Mouse (Mus musculus) hindbrain, embryonic 15.5 days (tissue): ENCODE data around the gene Gnas. TPM values are rescaled to one million over a fixed set of nuclear protein-coding genes. Genes with fewer than 3 reads are reported as not detected.
"Not testable (repeated sequence)": the region's sequence is repeated elsewhere in the genome, so short reads cannot be mapped to it uniquely, and the experiment has no call there.

ENCODE experiments used
- ATAC-seq: fragments of 200-750 bp; cut with Nextera tagmentation; 2 replicates; pipeline ENCODE4 v1.8.0; 2017; ENCODE audit warnings: low read depth, moderate number of reproducible peaks, moderate TSS enrichment; ENCODE audit not compliant: low FRiP score
- H3K27ac ChIP-seq: fragments of 300-500 bp; sonication (generic); replicated peaks from 2 replicates; pipeline ENCODE4 v1.5.1; 2015; ENCODE audit warnings: mild to moderate bottlenecking, inconsistent platforms
- H3K27me3 ChIP-seq: fragments of 300-500 bp; sonication (generic); 2 replicates; pipeline ENCODE4 v1.6.1; 2015; ENCODE audit warnings: control low read depth, inconsistent platforms
- H3K36me3 ChIP-seq: fragments of 300-500 bp; sonication (generic); 2 replicates; pipeline ENCODE4 v1.6.1; 2015; ENCODE audit warnings: control low read depth, inconsistent platforms
- H3K4me1 ChIP-seq: fragments of 300-500 bp; sonication (generic); replicated peaks from 2 replicates; pipeline ENCODE4 v1.6.1; 2015; ENCODE audit warnings: control low read depth, inconsistent platforms
- H3K4me2 ChIP-seq: fragments of 300-500 bp; sonication (generic); 2 replicates; pipeline ENCODE4 v1.6.1; 2015; ENCODE audit warnings: moderate library complexity, mild to moderate bottlenecking, inconsistent platforms
- H3K4me3 ChIP-seq: fragments of 300-500 bp; sonication (generic); 2 replicates; pipeline ENCODE4 v1.5.1; 2015; ENCODE audit warnings: mild to moderate bottlenecking, inconsistent platforms
- H3K9ac ChIP-seq: fragments of 300-500 bp; sonication (generic); 2 replicates; pipeline ENCODE4 v1.6.1; 2015; ENCODE audit warnings: inconsistent platforms
- H3K9me3 ChIP-seq: fragments of 300-500 bp; sonication (generic); 2 replicates; pipeline ENCODE4 v1.6.1; 2016; ENCODE audit warnings: control low read depth, inconsistent platforms
- WGBS: fragments of 180-500 bp; shearing (Covaris S2); methylation state at CpG from one replicate; pipeline ENCODE4 v1.1.7; 2015; 5-methylcytosine and 5-hydroxymethylcytosine counted together
- microRNA counts: library from miRNA; unstranded; fragments of <30 nt; microRNA quantifications from one replicate; lab custom pipeline; 2016
- microRNA-seq: library from miRNA; unstranded; fragments of <30 nt; microRNA quantifications from one replicate; pipeline ENCODE4, GENCODE M21; 2016
- polyA plus RNA-seq: library from polyadenylated mRNA; unstranded; fragments of >200 nt; fragmentation: Nextera tagmentation; extraction: Ambion mirVana; gene quantifications from 2 replicates; pipeline ENCODE4 v1.2.1, GENCODE M21; 2015

Gene Gnas
- polyA plus RNA-seq, 1 experiment from 2014 or later: 1,659 TPM

DNA sequence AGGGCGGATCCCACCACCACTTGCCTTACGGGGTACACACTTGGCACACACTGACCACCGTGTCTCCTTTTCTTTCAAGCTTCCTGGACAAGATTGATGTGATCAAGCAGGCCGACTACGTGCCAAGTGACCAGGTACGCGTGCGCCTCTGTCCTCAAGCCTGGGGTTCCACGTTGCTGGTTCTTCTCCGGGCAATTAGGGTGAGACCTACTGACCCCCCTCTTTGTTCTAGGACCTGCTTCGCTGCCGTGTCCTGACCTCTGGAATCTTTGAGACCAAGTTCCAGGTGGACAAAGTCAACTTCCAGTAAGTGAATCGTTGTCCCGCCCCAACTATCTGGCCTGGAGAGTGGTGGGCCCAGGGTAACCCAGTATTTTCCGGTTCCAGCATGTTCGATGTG, 60.9 kb downstream of the Gnas start:
- ATAC-seq: no peak
- Histone ChIP-seq H3K27me3 (no peaks in the 10 kb centered on the region), H3K36me3 (peaks cover 28% of the 10 kb centered on the region), H3K4me3 (no peak overlapping the region), H3K27ac (peak overlapping the region; percentile 58), H3K9ac (no peak overlapping the region), H3K4me1 (peaks cover 43% of the 10 kb centered on the region), H3K4me2 (no peak overlapping the region), H3K9me3 (no peaks in the 10 kb centered on the region)
- WGBS: 90% methylated on average over 16 of the region's 16 CpGs

DNA sequence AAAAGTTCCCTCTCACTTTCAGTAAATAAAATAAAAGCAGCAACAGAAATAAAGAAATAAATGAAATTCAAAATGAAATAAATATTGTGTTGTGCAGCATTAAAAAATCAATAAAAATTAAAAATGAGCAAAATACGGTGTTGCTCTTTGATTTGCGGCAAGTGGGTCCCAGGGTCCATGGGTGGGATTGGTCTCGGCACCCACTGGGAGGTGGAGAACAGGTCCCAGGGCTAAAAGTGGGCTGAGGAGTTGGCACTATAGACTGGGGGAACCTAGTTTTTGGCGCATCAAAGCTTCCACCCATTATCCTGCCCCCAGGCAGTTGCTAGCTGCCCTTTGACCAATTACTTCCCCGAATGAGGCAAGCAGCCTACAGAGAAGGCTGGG, 62.5 kb downstream of the Gnas start, which contains the start of gene Gm20721:
Gm20721 (minus strand) TSS at position 101 of the 387 bp plus-strand sequence.
- Histone ChIP-seq H3K4me3 (no peak within 1 kb of the TSS), H3K4me2 (no peak within 1 kb of the TSS), H3K36me3 (peaks cover 28% of the 10 kb centered on the region), H3K27ac (no peak within 1 kb of the TSS), H3K4me1 (peaks cover 37% of the 10 kb centered on the region), H3K27me3 (no peaks in the 10 kb centered on the region), H3K9me3 (no peaks in the 10 kb centered on the region), H3K9ac (no peak within 1 kb of the TSS)
- WGBS: 96% methylated on average over 5 of the region's 5 CpGs
- no peak for ATAC-seq

DNA sequence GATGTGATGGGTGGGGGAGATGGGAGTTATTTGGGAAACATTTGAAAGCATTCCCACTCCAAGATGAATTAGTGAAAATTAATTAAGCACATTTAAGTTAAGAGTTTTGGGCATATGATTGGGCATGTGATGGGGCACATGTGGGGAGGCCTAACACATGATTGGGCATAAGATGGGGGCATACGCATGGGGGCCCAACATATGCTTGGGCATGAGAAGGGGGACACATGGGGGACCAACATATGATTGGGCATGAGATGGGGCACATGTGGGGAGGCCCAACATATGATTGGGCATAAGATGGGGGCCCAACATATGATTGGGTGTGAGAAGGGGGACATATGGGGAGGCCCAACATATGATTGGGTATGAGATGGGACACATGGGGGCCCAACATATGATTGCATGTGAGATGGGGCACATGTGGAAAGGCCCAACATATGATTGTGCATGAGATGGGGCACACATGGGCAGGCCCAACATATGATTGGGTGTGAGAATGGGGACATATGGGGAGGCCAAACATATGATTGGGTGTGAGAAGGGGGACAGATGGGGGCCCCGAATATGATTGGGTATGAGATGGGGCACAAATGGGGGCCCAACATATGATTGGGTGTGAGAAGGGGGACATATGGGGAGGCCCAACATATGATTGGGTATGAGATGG, 63.0 kb downstream of the Gnas start:
- H3K27me3 ChIP-seq, H3K4me2 ChIP-seq, H3K4me3 ChIP-seq, H3K9me3 ChIP-seq, H3K27ac ChIP-seq, ATAC-seq, H3K9ac ChIP-seq: not testable (repeated sequence)
- Histone ChIP-seq H3K4me1 (peaks cover 34% of the 10 kb centered on the region), H3K36me3 (peaks cover 28% of the 10 kb centered on the region)
- 93% methylated on average over 2 of the region's 2 CpGs for WGBS

DNA sequence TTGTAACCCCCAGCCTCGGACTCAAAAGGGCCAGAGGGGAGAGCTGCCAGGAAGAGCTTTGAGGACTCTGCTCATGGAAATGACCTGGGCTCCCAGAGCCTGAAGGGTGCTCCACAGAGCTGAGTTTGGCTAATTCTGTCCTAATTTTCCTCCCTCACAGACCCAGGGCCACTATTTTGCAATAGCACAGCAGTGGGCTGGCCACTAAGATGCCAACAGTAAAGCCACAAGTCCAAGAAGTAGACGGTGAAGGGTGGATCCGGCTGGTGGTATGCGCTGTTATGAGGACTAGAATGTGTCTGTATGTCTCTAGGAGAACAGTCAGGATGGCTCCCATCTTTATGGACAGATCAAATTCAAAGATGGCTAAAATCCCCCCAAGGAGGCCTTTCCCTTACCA, 74.4 kb downstream of the Gnas start:
- no peak for ATAC-seq
- H3K27me3 ChIP-seq: no peaks in the 10 kb centered on the region
- 94% methylated on average over 4 of the region's 4 CpGs for WGBS
- no peak overlapping the region for H3K4me3 ChIP-seq
- H3K4me2 ChIP-seq: no peak overlapping the region
- no peak overlapping the region for H3K27ac ChIP-seq
- H3K4me1 ChIP-seq: no peaks in the 10 kb centered on the region
- H3K9ac ChIP-seq: no peak overlapping the region
- H3K36me3 ChIP-seq: no peaks in the 10 kb centered on the region
- no peaks in the 10 kb centered on the region for H3K9me3 ChIP-seq

DNA sequence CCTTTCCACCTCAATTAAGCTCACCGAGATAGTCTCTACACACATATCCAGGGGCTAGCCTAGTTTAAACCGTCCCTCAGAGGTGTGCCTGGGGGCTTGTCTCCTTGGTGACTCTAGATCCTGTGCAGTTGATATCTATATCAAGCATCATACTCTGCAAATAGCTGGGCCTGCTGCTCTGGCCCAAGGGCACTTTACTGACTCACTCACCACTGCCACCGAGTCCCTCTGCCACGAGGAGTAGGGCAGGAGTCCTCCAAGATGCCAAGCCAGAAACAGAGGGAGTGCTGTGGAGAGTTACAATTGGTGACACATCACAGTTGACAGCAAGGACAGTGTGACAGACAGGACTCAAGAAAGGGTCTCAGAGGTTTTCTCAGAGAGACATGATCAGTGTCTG, 75.5 kb downstream of the Gnas start:
- no peak overlapping the region for H3K27ac ChIP-seq
- H3K9me3 ChIP-seq: no peaks in the 10 kb centered on the region
- H3K4me3 ChIP-seq: no peak overlapping the region
- H3K9ac ChIP-seq: no peak overlapping the region
- ATAC-seq: no peak
- no peaks in the 10 kb centered on the region for H3K4me1 ChIP-seq
- H3K4me2 ChIP-seq: no peak overlapping the region
- H3K36me3 ChIP-seq: no peaks in the 10 kb centered on the region
- WGBS: 82% methylated on average over 4 of the region's 4 CpGs
- no peaks in the 10 kb centered on the region for H3K27me3 ChIP-seq

DNA sequence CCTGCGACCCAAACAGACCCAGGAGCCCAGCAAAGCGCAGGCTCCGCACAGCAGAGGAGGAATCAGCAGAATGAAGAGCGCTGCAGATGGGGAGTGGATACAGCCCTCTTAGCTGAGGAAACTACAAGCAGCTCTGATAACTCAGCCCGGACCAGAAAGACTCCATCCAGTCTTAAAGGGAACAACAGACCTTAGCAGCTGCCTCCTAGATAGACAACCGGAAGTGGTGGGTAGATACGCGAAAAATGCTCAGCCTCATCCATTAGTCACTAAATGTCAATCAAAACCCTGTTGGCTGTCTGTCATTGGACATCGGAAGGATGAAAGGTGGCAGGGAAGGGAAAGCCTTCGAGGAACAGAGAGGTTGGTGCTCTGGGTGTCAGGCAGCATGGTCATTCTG, 82.5 kb downstream of the Gnas start:
- ATAC-seq: no peak
- WGBS: 91% methylated on average over 10 of the region's 10 CpGs
- no peaks in the 10 kb centered on the region for H3K27me3 ChIP-seq
- no peak overlapping the region for H3K9ac ChIP-seq
- no peak overlapping the region for H3K27ac ChIP-seq
- no peaks in the 10 kb centered on the region for H3K4me1 ChIP-seq
- no peaks in the 10 kb centered on the region for H3K9me3 ChIP-seq
- no peaks in the 10 kb centered on the region for H3K36me3 ChIP-seq
- H3K4me3 ChIP-seq: no peak overlapping the region
- no peak overlapping the region for H3K4me2 ChIP-seq

DNA sequence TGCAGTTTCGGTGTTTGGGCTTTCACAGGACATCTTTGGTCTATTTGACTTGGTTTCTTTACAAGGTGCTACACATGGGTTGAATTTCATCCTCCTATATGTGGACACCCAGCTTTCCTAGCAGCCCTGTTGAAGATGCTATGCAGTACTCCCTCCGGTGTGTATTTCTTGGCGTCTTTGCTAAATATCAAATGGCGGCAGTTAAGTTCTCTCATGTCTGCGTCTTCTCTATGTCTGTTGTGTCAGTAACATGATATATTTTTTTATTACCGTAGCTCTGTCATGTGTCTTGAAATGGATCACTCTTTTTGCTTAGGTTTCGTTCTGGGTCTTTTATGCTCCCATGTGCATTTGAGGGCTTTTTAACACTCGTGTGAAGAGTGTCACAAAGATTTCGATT, 96.9 kb downstream of the Gnas start:
- Histone ChIP-seq H3K9me3 (no peaks in the 10 kb centered on the region), H3K4me2 (no peak overlapping the region), H3K4me3 (no peak overlapping the region), H3K27ac (no peak overlapping the region), H3K36me3 (no peaks in the 10 kb centered on the region), H3K27me3 (no peaks in the 10 kb centered on the region), H3K4me1 (no peaks in the 10 kb centered on the region), H3K9ac (no peak overlapping the region)
- WGBS: 92% methylated on average over 9 of the region's 9 CpGs
- ATAC-seq: no peak

DNA sequence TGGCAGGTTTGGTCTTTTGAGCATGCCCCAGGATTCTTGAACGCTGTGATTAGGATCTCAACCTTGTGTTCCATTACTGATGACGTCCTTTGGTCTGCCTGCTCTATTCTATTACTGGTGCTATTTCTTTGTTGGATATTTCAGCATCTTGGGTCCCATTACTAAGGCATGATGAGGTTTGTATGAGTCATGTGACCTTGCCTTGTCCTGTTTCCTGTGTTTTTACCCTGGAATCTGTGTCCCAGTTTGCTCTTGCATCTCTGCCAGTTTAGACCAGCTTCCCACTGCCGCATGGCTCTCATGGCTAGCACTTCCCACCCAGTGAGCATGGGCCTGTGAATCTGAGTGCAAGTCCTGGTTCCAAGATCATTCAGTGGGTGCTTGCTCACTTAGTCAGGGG, 107.8 kb downstream of the Gnas start:
- WGBS: 90% methylated on average over 3 of the region's 3 CpGs
- no peaks in the 10 kb centered on the region for H3K9me3 ChIP-seq
- H3K4me1 ChIP-seq: no peaks in the 10 kb centered on the region
- H3K27ac ChIP-seq: no peak overlapping the region
- no peaks in the 10 kb centered on the region for H3K27me3 ChIP-seq
- no peak overlapping the region for H3K4me3 ChIP-seq
- no peak for ATAC-seq
- no peaks in the 10 kb centered on the region for H3K36me3 ChIP-seq
- H3K9ac ChIP-seq: no peak overlapping the region
- no peak overlapping the region for H3K4me2 ChIP-seq

DNA sequence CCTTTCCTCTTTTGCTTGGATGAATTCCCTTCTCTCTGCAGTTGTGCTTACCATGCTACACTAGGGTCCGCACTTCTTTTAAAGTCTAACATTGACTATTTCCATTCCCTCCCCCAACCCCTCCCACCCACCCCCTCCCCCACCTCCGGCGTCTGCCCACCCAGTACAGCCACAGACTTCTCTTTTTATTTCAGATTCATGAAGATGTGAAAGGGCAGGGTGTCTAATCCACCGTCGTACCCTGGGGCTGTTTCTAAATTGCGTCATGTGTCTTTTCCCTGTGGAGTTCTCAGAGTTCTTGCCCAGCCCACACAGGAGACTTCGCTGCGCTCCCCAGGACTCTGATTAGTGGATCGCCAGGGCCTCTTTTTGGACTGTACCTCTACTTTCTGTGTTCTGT, 108.4 kb downstream of the Gnas start:
- Histone ChIP-seq H3K27ac (no peak overlapping the region), H3K4me1 (no peaks in the 10 kb centered on the region), H3K36me3 (no peaks in the 10 kb centered on the region), H3K4me2 (no peak overlapping the region), H3K27me3 (no peaks in the 10 kb centered on the region), H3K9ac (no peak overlapping the region), H3K9me3 (no peaks in the 10 kb centered on the region), H3K4me3 (no peak overlapping the region)
- ATAC-seq: no peak
- 65% methylated on average over 9 of the region's 9 CpGs for WGBS

DNA sequence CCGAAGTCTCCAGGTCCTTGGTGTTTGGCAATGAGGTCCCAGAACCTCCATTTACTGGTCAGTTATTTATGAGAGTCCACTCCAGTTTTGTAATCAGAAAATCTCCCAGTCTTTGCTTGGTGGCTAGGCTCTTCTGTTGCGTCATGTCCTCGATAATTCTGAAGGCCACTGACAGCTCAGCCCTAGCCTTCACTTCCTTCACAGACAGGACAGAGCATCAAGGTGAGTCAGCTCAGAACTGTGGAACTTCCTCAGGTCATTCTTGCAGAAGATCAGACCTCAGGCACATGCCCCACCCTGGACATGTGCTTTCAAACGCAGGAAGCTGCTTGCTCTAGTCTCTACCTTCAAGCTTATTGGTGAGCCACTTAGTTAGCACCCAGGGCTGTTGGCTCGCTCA, 109.3 kb downstream of the Gnas start:
- H3K4me2 ChIP-seq: no peak overlapping the region
- 92% methylated on average over 5 of the region's 5 CpGs for WGBS

More for the DNA sequence above, 109.3 kb downstream of the Gnas start:
- no peak overlapping the region for H3K9ac ChIP-seq
- no peak overlapping the region for H3K4me3 ChIP-seq
- ATAC-seq: no peak
- H3K4me1 ChIP-seq: no peaks in the 10 kb centered on the region
- no peaks in the 10 kb centered on the region for H3K9me3 ChIP-seq
- no peak overlapping the region for H3K27ac ChIP-seq
- no peaks in the 10 kb centered on the region for H3K27me3 ChIP-seq
- H3K36me3 ChIP-seq: no peaks in the 10 kb centered on the region

MicroRNAs within 50 kb of the gene (microRNA counts, 519-probe panel; counts per million panel counts)
- not detected for microRNA mmu-miR-296-3p (lab: Ali Mortazavi, UCI)
- microRNA mmu-miR-296-5p (lab: Ali Mortazavi, UCI): 3,784 counts per million, percentile 81 among the panel's probes with 10 or more counts
- microRNA mmu-miR-298 (lab: Ali Mortazavi, UCI): 1,347 counts per million, percentile 5 among the panel's probes with 10 or more counts

Small RNA genes within 50 kb of the gene (microRNA-seq; reads per million reads assigned to microRNA genes)
- gene Gm27591 (not detected), gene Mir296 (2,945 reads per million, percentile 86 among the genes with 10 or more reads in this experiment), gene Mir298 (2,996 reads per million, percentile 87 among the genes with 10 or more reads in this experiment)

Other genes with a start within 250 kb of the Gnas start
- 10.7 and 12.2 TPM in 2 replicates for gene Stx16, start 208.0 kb upstream of the Gnas start, polyA plus RNA-seq
- gene Npepl1, start 174.0 kb upstream of the Gnas start, polyA plus RNA-seq: 17.2 and 18.6 TPM in 2 replicates
- gene Gm20721, start 62.4 kb downstream of the Gnas start, polyA plus RNA-seq: 11.8 and 13.1 TPM in 2 replicates
- gene Nelfcd, start 131.5 kb downstream of the Gnas start, polyA plus RNA-seq: 106 and 112 TPM in 2 replicates
- gene Ctsz, start 154.7 kb downstream of the Gnas start, polyA plus RNA-seq: 74.8 and 84.4 TPM in 2 replicates
- gene Tubb1, start 166.4 kb downstream of the Gnas start, polyA plus RNA-seq: 1.1 TPM in 2 replicates
- gene Atp5e, start 179.8 kb downstream of the Gnas start, polyA plus RNA-seq: 799 and 873 TPM in 2 replicates
- gene Prelid3b, start 188.8 kb downstream of the Gnas start, polyA plus RNA-seq: 110 and 111 TPM in 2 replicates